Mouse (Mus musculus) megakaryocyte, embryonic 14.5 days (primary cell): ENCODE measurements at regions not wholly inside any gene's neighbourhood (a gene's known extent, or its start where the extent isn't known, plus 50 kb on each side); places are given as distances from the start of the nearest gene placed in this dataset.

Experiments
- H3K27me3 ChIP-seq: replicated peaks from 2 replicates; pipeline ENCODE3; 2012; ENCODE audit warnings: inconsistent platforms
- H3K36me3 ChIP-seq: replicated peaks from 2 replicates; pipeline ENCODE3; 2012; ENCODE audit warnings: low read length, inconsistent platforms, mixed read lengths
- H3K4me1 ChIP-seq: 2 replicates; pipeline ENCODE4 v1.6.1; 2012; ENCODE audit warnings: inconsistent platforms
- H3K4me3 ChIP-seq: replicated peaks from 2 replicates; pipeline ENCODE3; 2012; ENCODE audit warnings: moderate library complexity, mild to moderate bottlenecking, inconsistent platforms
- H3K9me3 ChIP-seq: 2 replicates; pipeline ENCODE4 v1.6.1; 2012; ENCODE audit warnings: inconsistent platforms
- FLI1 ChIP-seq: IDR thresholded peaks from 2 replicates; pipeline ENCODE4 v1.6.1; 2012; ENCODE audit warnings: low read length, inconsistent platforms, mixed read lengths
- GATA1 ChIP-seq: IDR thresholded peaks from 3 replicates; pipeline ENCODE4 v1.6.1; 2012; ENCODE audit warnings: mixed read lengths, low read length, inconsistent platforms, borderline replicate concordance

DNA sequence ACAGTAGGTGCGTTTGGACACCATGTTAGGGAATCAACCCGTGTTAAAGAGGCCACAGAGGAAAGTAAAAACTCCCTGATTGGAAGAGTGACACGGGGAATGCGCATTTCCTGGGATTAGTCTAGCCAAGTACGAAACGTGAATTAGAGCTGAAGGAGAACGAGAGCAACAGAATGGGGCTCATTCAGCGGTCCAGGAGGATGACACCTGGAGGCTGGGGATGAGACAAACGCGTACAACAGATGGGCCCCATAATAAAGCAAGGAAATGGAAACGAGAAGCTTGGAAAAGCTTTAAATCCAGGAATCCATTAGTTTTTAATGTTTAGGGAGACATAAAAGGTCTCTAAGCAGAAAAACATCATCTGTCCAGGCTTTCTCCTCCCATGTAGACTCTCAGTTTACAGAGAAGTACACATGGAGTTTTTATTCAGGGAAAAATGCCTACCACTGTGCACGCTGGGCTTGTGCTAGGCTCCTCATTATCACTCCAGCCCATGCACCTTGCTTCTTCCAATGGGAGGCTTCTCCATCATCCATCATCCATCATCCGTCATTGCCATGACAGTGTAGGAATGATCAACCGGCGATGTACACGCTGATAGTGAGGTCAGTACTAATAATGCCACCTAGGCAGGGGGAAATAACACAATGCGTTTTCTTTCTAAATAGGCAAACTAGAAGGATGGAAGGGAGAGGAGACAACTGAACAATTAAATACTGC lies 179.5 kb downstream of the Cxxc4 start:
- Histone ChIP-seq H3K27me3 (no peaks in the 10 kb centered on the region), H3K4me1 (no peaks in the 10 kb centered on the region), H3K9me3 (no peaks in the 10 kb centered on the region), H3K36me3 (no peaks in the 10 kb centered on the region), H3K4me3 (no peak overlapping the region)
- TF ChIP-seq GATA1 (no peak), FLI1 (no peak)

DNA sequence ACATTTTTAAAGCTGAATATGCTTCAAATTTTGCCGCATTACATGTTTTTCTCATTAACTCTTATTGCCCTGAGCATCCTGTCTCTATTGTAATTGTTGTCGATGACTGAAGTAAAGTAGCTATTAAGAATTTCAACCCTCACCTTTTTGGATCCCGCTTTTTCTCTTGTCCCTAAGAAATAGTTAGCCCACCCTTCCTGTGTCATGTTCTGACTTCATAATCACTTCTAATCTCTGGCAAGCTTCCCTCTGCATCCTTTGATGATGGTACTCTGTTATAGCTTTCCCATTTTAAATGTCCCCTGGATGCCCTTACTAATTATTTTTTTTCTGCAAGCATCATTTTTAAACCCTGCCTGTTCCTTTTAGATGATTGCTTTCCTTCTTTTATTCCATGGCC lies 191.3 kb downstream of the Cxxc4 start:
- Histone ChIP-seq H3K27me3 (no peaks in the 10 kb centered on the region), H3K36me3 (no peaks in the 10 kb centered on the region), H3K4me3 (no peak overlapping the region), H3K9me3 (no peaks in the 10 kb centered on the region), H3K4me1 (no peaks in the 10 kb centered on the region)
- no peak for TF ChIP-seq FLI1
- no peak for TF ChIP-seq GATA1

DNA sequence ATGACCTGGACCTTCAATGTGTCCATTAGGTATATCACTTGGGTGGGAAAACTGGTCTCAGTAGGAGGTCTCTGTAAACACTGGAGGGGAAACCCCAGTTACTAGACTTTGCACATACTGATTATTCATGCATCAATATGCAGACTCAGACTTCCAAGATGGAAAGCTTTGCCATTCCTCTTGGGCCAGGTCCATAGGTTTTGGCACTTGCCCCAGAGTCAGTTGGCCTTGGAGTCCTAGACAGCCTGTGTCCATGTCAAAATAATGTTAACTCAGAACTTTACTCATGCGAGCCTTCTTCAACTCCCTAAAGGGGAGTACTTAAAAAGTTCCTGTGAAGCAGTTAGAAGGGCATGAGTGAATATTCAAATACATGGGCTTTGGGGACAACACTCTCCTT lies 230.3 kb downstream of the Cxxc4 start:
- Histone ChIP-seq H3K4me1 (no peaks in the 10 kb centered on the region), H3K36me3 (no peaks in the 10 kb centered on the region), H3K27me3 (no peaks in the 10 kb centered on the region), H3K9me3 (no peaks in the 10 kb centered on the region), H3K4me3 (no peak overlapping the region)
- no peak for TF ChIP-seq FLI1
- TF ChIP-seq GATA1 = no peak

DNA sequence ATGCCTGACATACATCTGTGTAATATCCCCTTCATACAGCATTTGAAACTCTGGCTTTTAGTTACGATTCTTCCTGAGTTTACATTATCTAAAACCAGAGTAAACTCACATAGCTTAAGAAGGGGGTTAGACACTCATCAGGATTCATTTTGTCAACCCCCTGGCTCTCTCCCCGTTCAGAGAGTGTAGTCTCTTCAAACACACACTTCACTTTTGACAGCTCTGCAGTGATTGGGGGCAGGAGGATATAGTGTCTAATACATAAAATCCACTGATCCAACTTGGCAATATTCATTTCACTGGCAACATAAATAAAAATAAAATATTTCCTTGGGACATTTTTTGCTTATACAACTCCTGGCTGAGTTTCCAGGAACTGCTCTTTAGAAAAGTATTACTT lies 251.0 kb downstream of the Cxxc4 start:
- H3K4me1 ChIP-seq = no peaks in the 10 kb centered on the region
- TF ChIP-seq FLI1 (no peak), GATA1 (no peak)

DNA sequence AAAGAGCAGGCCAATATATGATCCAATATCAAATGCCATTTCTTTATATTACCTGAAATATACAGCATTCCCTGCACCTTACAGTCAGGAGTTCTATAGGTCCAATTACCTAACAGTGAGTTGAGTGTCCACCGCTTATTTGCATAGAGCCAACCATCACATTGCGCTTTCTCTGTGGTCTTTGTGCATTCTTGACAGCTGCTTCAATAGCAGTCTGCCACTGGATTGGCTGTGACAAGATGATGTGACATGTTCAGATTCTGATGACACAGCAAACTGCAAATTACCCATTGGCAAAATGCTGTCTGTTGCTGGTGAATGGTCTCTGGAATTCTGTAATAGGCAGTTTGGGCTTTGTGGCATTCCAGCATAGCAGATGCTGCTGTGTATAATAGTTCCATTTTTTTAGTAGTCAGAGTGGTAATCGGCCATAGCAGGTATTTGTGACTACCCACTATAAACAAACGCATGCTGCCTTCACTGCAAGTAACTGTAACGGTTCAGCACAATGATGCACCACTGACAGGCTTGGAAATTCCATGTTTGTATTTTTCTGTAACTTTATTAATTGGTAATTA lies 253.8 kb downstream of the Cxxc4 start:
- no peaks in the 10 kb centered on the region for H3K4me1 ChIP-seq
- no peaks in the 10 kb centered on the region for H3K27me3 ChIP-seq
- no peak for TF ChIP-seq FLI1
- TF ChIP-seq GATA1 = no peak
- H3K36me3 ChIP-seq = no peaks in the 10 kb centered on the region
- H3K4me3 ChIP-seq = no peak overlapping the region
- no peaks in the 10 kb centered on the region for H3K9me3 ChIP-seq

More for the DNA sequence above, 251.0 kb downstream of the Cxxc4 start:
- no peaks in the 10 kb centered on the region for H3K36me3 ChIP-seq
- H3K9me3 ChIP-seq = no peaks in the 10 kb centered on the region
- no peak overlapping the region for H3K4me3 ChIP-seq
- no peaks in the 10 kb centered on the region for H3K27me3 ChIP-seq

DNA sequence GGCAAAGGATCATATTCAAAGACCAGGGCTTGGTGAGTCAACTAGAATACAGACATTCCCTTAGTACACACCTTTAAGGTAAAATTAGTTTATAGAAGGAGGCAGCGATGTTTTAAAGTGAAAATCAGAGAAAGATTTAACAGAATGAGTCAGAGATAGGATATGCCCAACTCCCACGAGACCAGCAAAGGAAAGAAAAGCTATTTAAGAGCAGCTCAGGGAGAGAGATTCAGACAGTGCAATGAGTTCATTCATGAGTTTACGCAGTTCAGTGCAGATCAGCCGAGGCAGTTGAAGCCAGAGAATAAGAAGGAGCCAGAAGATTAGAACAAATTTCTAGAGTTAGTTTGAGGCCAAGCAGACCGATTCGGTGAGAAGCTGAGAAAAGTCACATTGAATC lies 273.4 kb downstream of the Cxxc4 start:
- H3K9me3 ChIP-seq = no peaks in the 10 kb centered on the region
- H3K27me3 ChIP-seq = no peaks in the 10 kb centered on the region
- no peak for TF ChIP-seq FLI1
- no peak for TF ChIP-seq GATA1
- H3K36me3 ChIP-seq = no peaks in the 10 kb centered on the region
- H3K4me3 ChIP-seq = no peak overlapping the region
- H3K4me1 ChIP-seq = no peaks in the 10 kb centered on the region

DNA sequence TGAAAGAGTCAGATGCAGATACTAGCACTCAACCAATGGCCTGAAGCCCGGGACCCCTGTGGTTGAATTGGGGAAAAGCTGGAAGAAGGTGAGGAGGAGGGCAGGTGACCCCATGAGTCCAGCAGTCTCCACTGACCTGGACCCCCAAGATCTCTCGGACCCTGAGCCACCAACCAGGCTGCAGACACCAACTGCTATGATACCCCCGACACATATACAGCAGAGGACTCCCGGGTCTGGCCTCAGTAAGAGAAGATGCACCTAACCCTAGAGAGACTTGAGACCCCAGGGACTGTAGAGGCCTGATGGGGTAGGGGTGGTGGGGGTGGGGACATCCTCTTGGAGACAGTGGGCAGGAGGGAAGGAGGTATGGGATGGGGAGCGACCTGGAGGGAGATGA lies 289.5 kb downstream of the Cxxc4 start:
- H3K9me3 ChIP-seq = peaks cover 5% of the 10 kb centered on the region; the same call in 1 of the 2 replicates
- no peak overlapping the region for H3K4me3 ChIP-seq
- TF ChIP-seq GATA1 = no peak
- H3K4me1 ChIP-seq = no peaks in the 10 kb centered on the region
- H3K27me3 ChIP-seq = no peaks in the 10 kb centered on the region
- no peaks in the 10 kb centered on the region for H3K36me3 ChIP-seq

DNA sequence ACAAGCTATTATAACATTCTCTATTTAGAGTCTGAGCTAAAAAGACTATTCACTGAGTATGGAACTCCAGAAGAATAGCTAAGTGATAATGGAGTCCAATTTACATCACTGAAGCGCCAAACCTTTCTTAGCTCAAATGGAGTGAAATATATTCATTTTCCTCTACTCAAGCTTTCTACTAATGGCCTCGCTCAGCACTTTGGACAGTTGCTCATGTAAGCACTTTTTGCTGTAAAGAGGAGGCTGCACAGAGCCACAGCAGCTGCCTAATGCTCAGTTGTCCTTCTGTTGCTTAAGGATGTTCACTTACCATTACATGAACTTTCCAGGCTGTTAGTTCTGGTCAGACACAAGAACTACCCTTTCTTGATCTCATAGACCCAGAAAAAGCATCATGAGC lies 268.7 kb upstream of the Tacr3 start:
- Histone ChIP-seq H3K36me3 (no peaks in the 10 kb centered on the region), H3K9me3 (no peaks in the 10 kb centered on the region), H3K4me3 (no peak overlapping the region), H3K4me1 (no peaks in the 10 kb centered on the region), H3K27me3 (no peaks in the 10 kb centered on the region)
- TF ChIP-seq FLI1 = no peak
- no peak for TF ChIP-seq GATA1

DNA sequence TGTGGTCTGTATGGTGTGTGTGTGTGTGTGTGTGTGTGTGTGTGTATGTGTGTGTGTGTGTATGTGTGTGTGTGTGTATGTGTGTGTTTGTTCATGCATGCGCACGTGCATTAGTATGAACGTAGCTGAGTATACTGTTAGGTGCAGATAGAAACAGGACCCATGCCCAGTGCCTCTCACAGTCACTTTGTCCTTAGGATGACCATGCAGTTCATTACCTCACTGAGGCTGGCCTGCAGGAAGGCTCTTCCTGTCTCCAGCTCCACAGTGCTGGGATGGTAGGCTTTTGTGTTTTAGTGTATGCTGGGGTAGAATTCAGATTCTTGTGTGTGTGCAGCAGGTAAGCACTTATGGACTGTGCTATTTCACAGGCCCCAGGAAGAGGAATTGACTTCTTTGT lies 250.0 kb upstream of the Tacr3 start:
- TF ChIP-seq GATA1 (no peak), FLI1 (no peak)
- Histone ChIP-seq H3K36me3 (no peaks in the 10 kb centered on the region), H3K4me3 (peak overlapping the region; percentile 12), H3K4me1 (no peaks in the 10 kb centered on the region), H3K9me3 (peaks cover 11% of the 10 kb centered on the region), H3K27me3 (no peaks in the 10 kb centered on the region)

DNA sequence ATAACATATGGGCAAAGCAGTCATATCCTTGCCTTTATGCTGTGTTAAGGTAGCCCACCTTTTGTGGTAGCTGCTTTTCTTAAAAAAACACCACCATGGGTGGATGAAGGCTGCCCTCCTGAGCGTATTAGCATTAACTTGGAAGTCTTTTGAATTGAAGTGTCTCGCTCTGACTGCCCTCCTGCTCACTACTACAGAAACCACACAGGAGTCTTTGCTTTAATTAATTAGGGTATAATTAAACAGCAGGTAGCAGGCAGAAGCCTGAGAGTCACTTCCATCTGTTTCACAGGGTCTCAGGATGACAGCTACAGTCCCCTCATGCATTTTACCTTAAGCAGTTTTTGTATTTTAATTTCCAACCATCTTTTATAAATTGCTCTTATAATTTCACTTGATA lies 240.2 kb upstream of the Tacr3 start:
- no peaks in the 10 kb centered on the region for H3K9me3 ChIP-seq
- TF ChIP-seq GATA1 = no peak
- TF ChIP-seq FLI1 = no peak
- no peak overlapping the region for H3K4me3 ChIP-seq
- H3K27me3 ChIP-seq = no peaks in the 10 kb centered on the region
- H3K36me3 ChIP-seq = no peaks in the 10 kb centered on the region
- H3K4me1 ChIP-seq = no peaks in the 10 kb centered on the region
